Mouse (Mus musculus) adrenal gland, adult 8-10 months (tissue): ENCODE measurements around the gene Map3k10. TPM values are rescaled to one million over a fixed set of nuclear protein-coding genes. Genes with fewer than 3 reads are reported as not detected.

ENCODE experiments used
- DNase-seq: peaks from one replicate; pipeline ENCODE4 v3.0.0; 2022
- total RNA-seq, 4 experiments: library from RNA; stranded (reverse); gene quantifications; 2 replicates each; pipeline ENCODE4 v1.2.4; 2022

Gene Map3k10
- total RNA-seq, 4 experiments from 2014 or later: 28.7 to 36.3 (median 34.4) TPM

DNA sequence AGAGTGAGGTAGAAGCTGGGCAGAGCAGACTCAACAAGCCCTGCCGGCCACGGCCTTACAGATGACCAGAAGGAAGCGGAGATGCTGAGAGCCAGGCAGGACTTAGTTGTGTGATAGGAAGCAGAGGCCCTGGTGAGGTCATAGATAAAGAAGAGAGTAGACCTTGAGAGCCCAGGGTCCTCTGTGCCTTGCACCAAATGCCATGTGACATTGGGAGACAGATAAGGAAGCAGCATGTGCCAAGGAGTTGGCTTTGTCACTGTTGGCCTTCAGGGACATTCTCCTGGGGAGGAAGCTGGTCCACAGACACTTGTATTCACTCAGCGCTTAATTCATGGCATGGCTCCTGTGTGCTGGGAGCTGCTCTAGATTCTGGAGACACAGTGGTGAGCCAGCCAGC lies 65.1 kb downstream of the Map3k10 start:
- peak; percentile 81 for DNase-seq

DNA sequence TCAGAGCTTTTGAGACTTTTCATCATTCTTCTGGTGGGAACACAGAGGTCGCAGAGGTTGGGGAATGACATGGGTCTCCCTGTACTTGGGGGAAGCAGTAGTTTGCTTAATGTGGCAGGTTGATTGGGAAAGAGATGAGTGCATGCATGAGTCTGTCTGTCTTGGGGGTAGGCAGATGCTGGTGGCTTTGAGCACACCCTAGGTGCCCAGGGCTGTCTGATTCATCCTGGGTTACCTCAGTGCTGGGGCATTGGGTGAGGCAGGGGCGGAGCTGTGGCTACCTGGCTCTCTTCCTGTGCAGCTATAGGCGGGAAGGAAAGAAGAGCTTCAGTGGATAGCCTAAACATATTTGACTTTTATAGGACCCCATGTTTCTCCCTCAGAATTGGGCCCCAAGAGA lies 66.3 kb downstream of the Map3k10 start:
- no peak for DNase-seq

DNA sequence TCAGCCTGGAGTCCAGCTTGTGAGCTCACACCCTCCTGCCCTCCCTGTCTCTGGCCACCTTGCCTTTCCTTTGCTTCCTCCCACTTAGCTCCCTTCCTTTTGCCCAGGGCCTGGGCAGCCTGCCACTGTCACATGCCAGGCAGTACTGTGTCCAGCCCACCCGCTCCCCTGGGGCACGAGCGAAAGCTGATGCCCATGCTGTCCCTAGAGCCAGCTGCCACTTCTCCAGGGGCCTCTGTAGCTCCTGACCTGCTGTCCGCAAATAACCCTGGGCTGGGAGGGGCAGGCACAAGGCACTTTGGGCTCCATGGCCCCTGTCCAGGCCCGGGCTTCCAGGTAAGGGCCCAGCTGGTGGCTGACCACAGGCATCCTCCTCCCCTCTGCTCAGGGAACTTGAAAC lies 66.8 kb downstream of the Map3k10 start:
- no peak for DNase-seq

DNA sequence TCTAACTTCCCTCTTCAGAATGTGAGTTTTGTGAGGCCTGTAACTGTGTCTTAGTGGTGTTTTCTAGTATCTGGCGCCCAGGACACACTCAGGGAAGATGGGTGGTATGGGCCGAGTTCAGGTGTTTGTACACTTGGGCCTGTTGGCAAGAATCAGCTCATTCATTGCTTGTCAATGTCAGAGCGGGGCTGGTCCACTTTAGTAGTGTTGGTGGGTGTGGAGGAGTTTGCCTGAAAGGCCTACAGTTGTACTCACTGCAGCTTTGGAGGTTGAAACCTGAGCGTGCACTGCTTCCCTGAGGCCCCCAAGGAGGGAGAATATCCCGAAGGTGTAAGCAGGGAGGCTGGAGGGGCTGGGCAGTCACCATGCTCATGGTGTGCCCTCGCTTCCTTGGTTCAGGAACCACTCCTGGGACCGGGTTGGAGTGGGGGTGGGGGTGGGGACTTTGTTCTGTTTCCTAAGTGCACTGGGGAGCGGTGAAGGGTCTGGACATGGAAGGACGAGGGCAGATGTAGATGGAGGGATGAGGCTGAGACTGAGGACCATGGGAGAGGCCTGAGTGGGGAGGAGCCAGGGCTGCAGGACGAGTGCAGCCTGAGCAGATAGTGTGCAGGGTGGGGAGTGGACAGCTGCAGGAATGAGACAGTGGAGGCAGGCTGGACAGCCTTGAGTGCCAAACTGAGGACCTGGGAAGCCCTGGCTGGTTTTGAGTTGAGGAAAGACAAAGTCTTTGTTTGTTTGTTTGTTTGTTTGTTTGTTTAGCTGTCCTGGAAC lies 67.7 kb downstream of the Map3k10 start:
- DNase-seq: no peak

Other genes starting within 250 kb of the Map3k10 start
- gene Sptbn4, start 226.9 kb downstream of the Map3k10 start, total RNA-seq: 1 to 10 TPM; 3.0 to 8.0 (median 4.9) TPM
- gene Blvrb, start 226.6 kb downstream of the Map3k10 start, total RNA-seq: 10 to 100 TPM; 33.7 to 49.5 (median 44.8) TPM
- 10 to 100 TPM; 12.6 to 19.4 (median 14.8) TPM for gene Sertad3, start 200.8 kb downstream of the Map3k10 start, total RNA-seq
- gene Sertad1, start 187.7 kb downstream of the Map3k10 start, total RNA-seq: 10 to 100 TPM; 20.2 to 37.1 (median 23.9) TPM
- gene Prx, start 175.3 kb downstream of the Map3k10 start, total RNA-seq: 1 to 10 TPM; 2.6 to 4.7 (median 3.3) TPM
- 1 to 10 TPM in 1 of 4 experiments, under 1 TPM in 3; 0.23 to 1.1 (median 0.61) TPM for gene Hipk4, start 151.3 kb downstream of the Map3k10 start, total RNA-seq
- 100 to 1,000 TPM; 135 to 205 (median 166) TPM for gene Pld3, start 121.4 kb downstream of the Map3k10 start, total RNA-seq
- gene 2310022A10Rik, start 121.4 kb downstream of the Map3k10 start, total RNA-seq: 10 to 100 TPM; 21.6 to 23.8 (median 22.0) TPM
- 100 to 1,000 TPM; 162 to 282 (median 233) TPM for gene Akt2, start 83.0 kb downstream of the Map3k10 start, total RNA-seq
- gene Ttc9b, start 20.7 kb downstream of the Map3k10 start, total RNA-seq: not detected
- 1 to 10 TPM; 2.0 to 4.9 (median 2.9) TPM for gene Zfp607b, start 14.7 kb upstream of the Map3k10 start, total RNA-seq
- 10 to 100 TPM; 15.6 to 25.6 (median 19.2) TPM for gene Zfp60, start 56.8 kb upstream of the Map3k10 start, total RNA-seq
- gene Zfp626, start 132.6 kb upstream of the Map3k10 start, total RNA-seq: 10 to 100 TPM in 1 of 4 experiments, 1 to 10 TPM in 3; 7.4 to 11.0 (median 9.1) TPM
- 1 to 10 TPM; 3.5 to 5.8 (median 4.2) TPM for gene Zfp59, start 164.0 kb upstream of the Map3k10 start, total RNA-seq
- 1 to 10 TPM; 4.5 to 7.7 (median 5.5) TPM for gene Zfp607a, start 182.9 kb upstream of the Map3k10 start, total RNA-seq